Comparison of ENCODE assay signal across 11 mouse cellular contexts in genomic region chr6:88971729-88972128, GRCm38 (mm10).
DNase-seq lines count a peak whose midpoint lies in the region; ATAC-seq lines count a peak whose summit lies in the region.
"Had no signal": no experiment of that assay in that cellular context is flagged by ENCODE, and none has a peak within 500 bp of the region (broad histone marks: within the 10 kb centered on the region; RNA-seq: fewer than 3 reads in every experiment).

No protein-coding gene starts in this region.

- H3K36me3 ChIP-seq in forebrain, embryonic 11.5 days (ENCODE audit: control insufficient read depth, insufficient read depth, low read length) = no peaks in the 10 kb centered on the region
- H3K36me3 ChIP-seq in forebrain, embryonic 14.5 days (ENCODE audit: control insufficient read depth, insufficient read depth, low read length) = no peaks in the 10 kb centered on the region
- no peaks in the 10 kb centered on the region for H3K36me3 ChIP-seq in hindbrain, embryonic 10.5 days
- no peaks in the 10 kb centered on the region for H3K36me3 ChIP-seq in macrophage (ENCODE audit: inconsistent target)
- H3K36me3 ChIP-seq: embryonic facial prominence, embryonic 13.5 days; limb, embryonic 15.5 days had no signal

- DNase-seq in forebrain, embryonic 11.5 days (ENCODE audit: low spot score) = peak; percentile 48
- DNase-seq in forebrain, embryonic 14.5 days (ENCODE audit: low spot score) = no peak
- peak; percentile 47 to 61 for DNase-seq in cerebellum, adult 18-20 months
- peak; percentile 70 for DNase-seq in hindbrain, embryonic 10.5 days (ENCODE audit: low spot score)
- no peak for DNase-seq in heart, adult 8-10 months (ENCODE audit: low spot score)
- DNase-seq in testis, postnatal 14 days (ENCODE audit: low spot score) = no peak

- H3K9me3 ChIP-seq in forebrain, embryonic 11.5 days (ENCODE audit: control insufficient read depth, low read length) = no peaks in the 10 kb centered on the region
- H3K9me3 ChIP-seq in forebrain, embryonic 14.5 days (replicated peaks; ENCODE audit: control insufficient read depth, low read length) = no peaks in the 10 kb centered on the region
- no peaks in the 10 kb centered on the region for H3K9me3 ChIP-seq in hindbrain, embryonic 10.5 days
- H3K9me3 ChIP-seq: embryonic facial prominence, embryonic 13.5 days; limb, embryonic 15.5 days had no signal

- 14% methylated on average over 9 of the region's 9 CpGs for WGBS in forebrain, embryonic 11.5 days
- whole genome bisulfite sequencing in forebrain, embryonic 14.5 days = 21% methylated on average over 9 of the region's 9 CpGs
- 4% methylated on average over 9 of the region's 9 CpGs for WGBS in hindbrain, embryonic 10.5 days
- 60% methylated on average over 8 of the region's 9 CpGs for WGBS in macrophage (ENCODE audit: missing documents)

- no peaks in the 10 kb centered on the region for H3K79me2 ChIP-seq in macrophage (ENCODE audit: inconsistent target)

- H3K4me2 ChIP-seq in forebrain, embryonic 11.5 days (ENCODE audit: low read depth, low read length, severe bottlenecking) = no peak overlapping the region
- H3K4me2 ChIP-seq in forebrain, embryonic 14.5 days (ENCODE audit: low read length) = no peak overlapping the region
- H3K4me2 ChIP-seq: embryonic facial prominence, embryonic 13.5 days; limb, embryonic 15.5 days had no signal

- H3K27me3 ChIP-seq in forebrain, embryonic 11.5 days (ENCODE audit: control insufficient read depth, insufficient read depth, low read length) = no peaks in the 10 kb centered on the region
- H3K27me3 ChIP-seq in forebrain, embryonic 14.5 days (replicated peaks; ENCODE audit: control insufficient read depth, insufficient read depth, low read length) = no peaks in the 10 kb centered on the region
- peaks cover 13% of the 10 kb centered on the region; the same call in 1 of the 2 replicates for H3K27me3 ChIP-seq in hindbrain, embryonic 10.5 days (ENCODE audit: insufficient read depth, poor library complexity, severe bottlenecking)
- H3K27me3 ChIP-seq: CH12.LX had no signal

- H3K4me3 ChIP-seq in forebrain, embryonic 11.5 days (ENCODE audit: low read depth, low read length) = no peak overlapping the region
- H3K4me3 ChIP-seq in forebrain, embryonic 14.5 days (ENCODE audit: low read depth, low read length) = no peak overlapping the region
- H3K4me3 ChIP-seq in hindbrain, embryonic 10.5 days = no peak overlapping the region
- H3K4me3 ChIP-seq in macrophage (ENCODE audit: inconsistent target) = no peak overlapping the region
- H3K4me3 ChIP-seq: embryonic facial prominence, embryonic 13.5 days; limb, embryonic 15.5 days had no signal

- no peak overlapping the region for H3K27ac ChIP-seq in forebrain, embryonic 11.5 days (ENCODE audit: low read depth, low read length)
- H3K27ac ChIP-seq in forebrain, embryonic 14.5 days (ENCODE audit: low read depth, low read length) = no peak overlapping the region
- H3K27ac ChIP-seq in hindbrain, embryonic 10.5 days = peak overlapping the region; percentile 88
- peak overlapping the region; percentile 25; the same call in 1 of the 2 replicates for H3K27ac ChIP-seq in macrophage
- H3K27ac ChIP-seq: embryonic facial prominence, embryonic 13.5 days; limb, embryonic 15.5 days had no signal

- peaks cover 18% of the 10 kb centered on the region for H3K4me1 ChIP-seq in forebrain, embryonic 11.5 days (replicated peaks; ENCODE audit: control insufficient read depth, insufficient read depth, low read length)
- H3K4me1 ChIP-seq in forebrain, embryonic 14.5 days (ENCODE audit: control insufficient read depth, insufficient read depth, low read length) = peaks cover 19% of the 10 kb centered on the region; the same call in 1 of the 2 replicates
- peaks cover 96% of the 10 kb centered on the region for H3K4me1 ChIP-seq in hindbrain, embryonic 10.5 days (replicated peaks)
- H3K4me1 ChIP-seq: limb, embryonic 15.5 days had no signal

- peak overlapping the region; percentile 16; the same call in 1 of the 2 replicates for H3K9ac ChIP-seq in forebrain, embryonic 11.5 days (ENCODE audit: low read length)
- no peak overlapping the region for H3K9ac ChIP-seq in forebrain, embryonic 14.5 days (ENCODE audit: low read length)
- H3K9ac ChIP-seq: embryonic facial prominence, embryonic 13.5 days; limb, embryonic 15.5 days had no signal

- no peak for ATAC-seq in forebrain, embryonic 11.5 days (replicated peaks; ENCODE audit: low FRiP score)
- no peak for ATAC-seq in forebrain, embryonic 14.5 days
- ATAC-seq in megakaryocyte-erythroid progenitor cell, adult 5-6 weeks (replicated peaks; ENCODE audit: low FRiP score, low TSS enrichment, poor library complexity, severe bottlenecking) = no peak

Comparison
In these comparisons a context has a peak if more than half of its experiments do, and no peak if none do; other contexts are left out.
1. DNase-seq: peak in forebrain, embryonic 11.5 days (single experiment), cerebellum, adult 18-20 months (2 of 2) and hindbrain, embryonic 10.5 days (single experiment); none in forebrain, embryonic 14.5 days (single experiment), heart, adult 8-10 months (single experiment) and testis, postnatal 14 days (single experiment).
2. H3K27ac ChIP-seq: peak in hindbrain, embryonic 10.5 days (single experiment) and macrophage (single experiment); none in forebrain, embryonic 11.5 days (single experiment) and forebrain, embryonic 14.5 days (single experiment).